Mouse (Mus musculus): ENCODE measurements around the gene Tiam2. TPM values are rescaled to one million over a fixed set of nuclear protein-coding genes. Genes with fewer than 3 reads are reported as not detected.

The Tiam2 gene
- 1.9 and 2.5 TPM in 2 replicates for polyA plus RNA-seq (2011; ENCODE audit: insufficient read depth, insufficient read length, low read depth, missing spikeins)

GRCm38 (mm10) chr17:3326148-3326902 lies at the start of gene Tiam2:
Gene Tiam2 (plus strand): TSS chr17:3326573.
- Histone ChIP-seq H3K4me1 (ENCODE audit: control insufficient read depth, insufficient read depth, low read length) (peaks cover 2% of the 10 kb centered on the region), H3K9ac (ENCODE audit: low read depth, poor library complexity, severe bottlenecking) (peak within 1 kb of the TSS; percentile 31), H3K27ac (ENCODE audit: insufficient read depth, low read length) (no peak within 1 kb of the TSS), H3K9me3 (replicated peaks; ENCODE audit: control insufficient read depth, insufficient read depth, low read length, poor library complexity, severe bottlenecking) (no peaks in the 10 kb centered on the region), H3K27me3 (ENCODE audit: control insufficient read depth, insufficient read depth, low read length, poor library complexity, severe bottlenecking) (peaks cover 6% of the 10 kb centered on the region; the same call in 1 of the 2 replicates), H3K36me3 (ENCODE audit: control insufficient read depth, insufficient read depth, low read length, poor library complexity, severe bottlenecking) (no peaks in the 10 kb centered on the region), H3K4me3 (ENCODE audit: low read depth, low read length) (peak within 1 kb of the TSS; percentile 73)
- TF ChIP-seq POLR2A (IDR thresholded peaks at IDR 0.05; ENCODE audit: insufficient read depth, low read length) (no peak), EP300 (IDR thresholded peaks at IDR 0.05; ENCODE audit: insufficient read depth, low read depth, low read length) (no peak), CTCF (IDR thresholded peaks at IDR 0.05; ENCODE audit: low read depth, low read length) (no peak)

GRCm38 (mm10) chr17:3280321-3280720 lies 46.1 kb upstream of the Tiam2 start:
- H3K27me3 ChIP-seq (ENCODE audit: control insufficient read depth, insufficient read depth, low read length, poor library complexity, severe bottlenecking) = no peaks in the 10 kb centered on the region
- H3K36me3 ChIP-seq (ENCODE audit: control insufficient read depth, insufficient read depth, low read length, poor library complexity, severe bottlenecking) = no peaks in the 10 kb centered on the region
- H3K4me1 ChIP-seq (ENCODE audit: control insufficient read depth, insufficient read depth, low read length) = peaks cover 2% of the 10 kb centered on the region
- no peak overlapping the region for H3K27ac ChIP-seq (ENCODE audit: insufficient read depth, low read length)
- H3K4me3 ChIP-seq (ENCODE audit: low read depth, low read length) = no peak overlapping the region
- TF ChIP-seq CTCF (IDR thresholded peaks at IDR 0.05; ENCODE audit: low read depth, low read length) (no peak), EP300 (IDR thresholded peaks at IDR 0.05; ENCODE audit: insufficient read depth, low read depth, low read length) (no peak), POLR2A (IDR thresholded peaks at IDR 0.05; ENCODE audit: insufficient read depth, low read length) (no peak)
- H3K9ac ChIP-seq (ENCODE audit: low read depth, poor library complexity, severe bottlenecking) = no peak overlapping the region
- H3K9me3 ChIP-seq (replicated peaks; ENCODE audit: control insufficient read depth, insufficient read depth, low read length, poor library complexity, severe bottlenecking) = no peaks in the 10 kb centered on the region

GRCm38 (mm10) chr17:3281939-3282338 lies 44.4 kb upstream of the Tiam2 start:
- Histone ChIP-seq H3K4me3 (ENCODE audit: low read depth, low read length) (no peak overlapping the region), H3K9me3 (replicated peaks; ENCODE audit: control insufficient read depth, insufficient read depth, low read length, poor library complexity, severe bottlenecking) (no peaks in the 10 kb centered on the region), H3K4me1 (ENCODE audit: control insufficient read depth, insufficient read depth, low read length) (peaks cover 5% of the 10 kb centered on the region), H3K36me3 (ENCODE audit: control insufficient read depth, insufficient read depth, low read length, poor library complexity, severe bottlenecking) (no peaks in the 10 kb centered on the region), H3K27me3 (ENCODE audit: control insufficient read depth, insufficient read depth, low read length, poor library complexity, severe bottlenecking) (no peaks in the 10 kb centered on the region), H3K27ac (ENCODE audit: insufficient read depth, low read length) (no peak overlapping the region), H3K9ac (ENCODE audit: low read depth, poor library complexity, severe bottlenecking) (no peak overlapping the region)
- TF ChIP-seq POLR2A (IDR thresholded peaks at IDR 0.05; ENCODE audit: insufficient read depth, low read length) (no peak), CTCF (IDR thresholded peaks at IDR 0.05; ENCODE audit: low read depth, low read length) (no peak), EP300 (IDR thresholded peaks at IDR 0.05; ENCODE audit: insufficient read depth, low read depth, low read length) (no peak)

- Histone ChIP-seq H3K9me3 (replicated peaks; ENCODE audit: control insufficient read depth, insufficient read depth, low read length, poor library complexity, severe bottlenecking) (no peaks in the 10 kb centered on the region), H3K4me1 (ENCODE audit: control insufficient read depth, insufficient read depth, low read length) (peaks cover 5% of the 10 kb centered on the region), H3K9ac (ENCODE audit: low read depth, poor library complexity, severe bottlenecking) (no peak overlapping the region), H3K36me3 (ENCODE audit: control insufficient read depth, insufficient read depth, low read length, poor library complexity, severe bottlenecking) (no peaks in the 10 kb centered on the region), H3K4me3 (ENCODE audit: low read depth, low read length) (no peak overlapping the region), H3K27ac (ENCODE audit: insufficient read depth, low read length) (peak overlapping the region; percentile 7; the same call in 1 of the 2 replicates), H3K27me3 (ENCODE audit: control insufficient read depth, insufficient read depth, low read length, poor library complexity, severe bottlenecking) (no peaks in the 10 kb centered on the region)
- TF ChIP-seq POLR2A (IDR thresholded peaks at IDR 0.05; ENCODE audit: insufficient read depth, low read length) = no peak
- no peak for TF ChIP-seq CTCF (IDR thresholded peaks at IDR 0.05; ENCODE audit: low read depth, low read length)
- TF ChIP-seq EP300 (IDR thresholded peaks at IDR 0.05; ENCODE audit: insufficient read depth, low read depth, low read length) = no peak
Measured at GRCm38 (mm10) chr17:3285030-3285671, 41.2 kb upstream of the Tiam2 start.

- no peak overlapping the region for H3K9ac ChIP-seq (ENCODE audit: low read depth, poor library complexity, severe bottlenecking)
- no peaks in the 10 kb centered on the region for H3K9me3 ChIP-seq (replicated peaks; ENCODE audit: control insufficient read depth, insufficient read depth, low read length, poor library complexity, severe bottlenecking)
- H3K36me3 ChIP-seq (ENCODE audit: control insufficient read depth, insufficient read depth, low read length, poor library complexity, severe bottlenecking) = no peaks in the 10 kb centered on the region
- H3K27me3 ChIP-seq (ENCODE audit: control insufficient read depth, insufficient read depth, low read length, poor library complexity, severe bottlenecking) = no peaks in the 10 kb centered on the region
- no peak overlapping the region for H3K27ac ChIP-seq (ENCODE audit: insufficient read depth, low read length)
- peaks cover 5% of the 10 kb centered on the region for H3K4me1 ChIP-seq (ENCODE audit: control insufficient read depth, insufficient read depth, low read length)
- no peak overlapping the region for H3K4me3 ChIP-seq (ENCODE audit: low read depth, low read length)
- no peak for TF ChIP-seq CTCF (IDR thresholded peaks at IDR 0.05; ENCODE audit: low read depth, low read length)
- TF ChIP-seq EP300 (IDR thresholded peaks at IDR 0.05; ENCODE audit: insufficient read depth, low read depth, low read length) = no peak
- TF ChIP-seq POLR2A (IDR thresholded peaks at IDR 0.05; ENCODE audit: insufficient read depth, low read length) = no peak
Measured at GRCm38 (mm10) chr17:3286123-3286825, 40.1 kb upstream of the Tiam2 start.
